Mouse (Mus musculus) large intestine, adult 2 months (tissue): Measurements from ENCODE around the gene Myadml2. TPM values are rescaled to one million over a fixed set of nuclear protein-coding genes. Genes with fewer than 3 reads are reported as not detected.

Experiments
- DNase-seq: peaks from one replicate; pipeline ENCODE4 v3.0.0-alpha.2; 2012; ENCODE audit warnings: low read depth, low spot score
- WGBS: fragments of 180-500 bp; shearing (Covaris S2); methylation state at CpG from one replicate; pipeline ENCODE4 v1.1.7; 2018; 5-methylcytosine and 5-hydroxymethylcytosine counted together
- polyA plus RNA-seq: library from polyadenylated mRNA; depleted of rRNA; stranded (reverse); fragments of >200 nt; gene quantifications from 2 replicates; pipeline ENCODE4 v1.2.3, GENCODE M21; 2012

Gene Myadml2
- polyA plus RNA-seq, 1 experiment: 0.56 TPM

DNA sequence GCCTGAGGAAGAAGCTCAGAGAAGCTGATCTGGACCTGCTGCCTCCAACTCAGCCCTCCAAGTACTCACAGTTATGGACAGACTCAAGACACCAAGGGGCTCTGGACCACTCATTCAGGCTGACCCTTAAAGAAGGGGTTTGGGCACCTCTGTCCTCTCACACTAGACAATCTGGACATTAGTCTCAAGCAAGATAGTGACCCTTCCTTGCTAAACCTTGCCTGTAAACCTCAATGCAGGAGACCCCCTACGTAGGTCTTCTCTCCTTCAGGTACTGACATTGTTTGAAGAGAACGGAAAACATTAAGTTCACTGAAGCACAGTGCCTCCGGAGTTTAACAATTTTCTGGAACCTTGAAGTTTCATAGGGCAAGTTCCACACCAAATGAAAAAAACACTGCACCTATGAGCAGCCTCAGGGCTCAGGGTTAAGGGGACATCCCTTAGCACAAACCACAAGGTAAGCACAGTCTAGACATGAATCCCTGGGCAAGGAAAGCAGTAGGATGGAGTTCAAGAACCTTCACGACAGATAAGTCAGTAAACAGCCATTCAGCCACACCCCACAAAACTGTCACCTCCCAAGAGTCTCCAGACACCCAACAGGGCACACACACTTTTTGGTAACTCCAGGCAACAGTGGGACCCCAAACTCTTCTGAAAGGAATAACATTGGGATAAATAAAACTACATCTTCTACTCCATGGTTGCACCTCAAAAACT lies 16.1 kb downstream of the Myadml2 start:
- DNase-seq: no peak
- WGBS: 27% methylated on average over 4 of the region's 4 CpGs

DNA sequence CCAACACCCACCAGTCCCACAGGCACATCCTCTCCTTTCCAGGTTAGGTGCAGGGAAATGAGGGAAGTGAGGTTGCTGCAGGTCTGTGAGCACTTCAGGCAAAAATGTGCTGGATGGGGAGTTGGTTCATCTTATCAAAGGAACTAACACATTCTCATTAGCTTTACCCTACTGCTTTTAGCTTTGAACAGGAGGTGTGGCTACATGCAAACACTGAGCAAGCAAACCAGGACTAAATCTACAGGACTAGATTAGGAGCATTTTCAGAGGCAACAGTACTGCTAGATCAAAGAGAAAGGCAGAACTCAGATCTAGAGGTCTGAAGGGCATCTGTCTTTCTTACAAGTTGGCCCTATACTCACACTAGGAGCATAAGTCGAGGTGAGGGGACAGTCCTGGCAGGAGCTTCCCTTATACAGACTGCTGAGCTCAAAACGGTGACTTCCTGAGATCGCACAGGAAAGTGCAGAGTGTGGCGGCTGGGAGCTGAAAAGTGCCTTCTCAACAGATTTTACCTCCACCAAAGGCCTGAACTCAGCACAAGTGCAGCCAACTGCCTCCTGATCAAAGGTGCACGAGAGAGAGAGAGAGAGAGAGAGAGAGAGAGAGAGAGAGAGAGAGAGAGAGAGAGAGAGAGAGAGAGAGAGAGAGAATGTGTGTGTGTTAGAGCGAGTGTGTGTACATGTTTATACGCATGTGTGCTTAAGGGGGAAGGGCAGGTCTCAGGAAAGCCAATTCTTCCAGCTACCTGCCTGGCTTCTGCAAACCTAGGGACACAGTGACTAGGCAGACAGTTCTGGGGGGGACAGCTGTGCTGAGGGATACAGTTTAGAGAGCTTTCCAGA lies 16.9 kb downstream of the Myadml2 start:
- DNase-seq: no peak
- 16% methylated on average over 7 of the region's 7 CpGs for WGBS

DNA sequence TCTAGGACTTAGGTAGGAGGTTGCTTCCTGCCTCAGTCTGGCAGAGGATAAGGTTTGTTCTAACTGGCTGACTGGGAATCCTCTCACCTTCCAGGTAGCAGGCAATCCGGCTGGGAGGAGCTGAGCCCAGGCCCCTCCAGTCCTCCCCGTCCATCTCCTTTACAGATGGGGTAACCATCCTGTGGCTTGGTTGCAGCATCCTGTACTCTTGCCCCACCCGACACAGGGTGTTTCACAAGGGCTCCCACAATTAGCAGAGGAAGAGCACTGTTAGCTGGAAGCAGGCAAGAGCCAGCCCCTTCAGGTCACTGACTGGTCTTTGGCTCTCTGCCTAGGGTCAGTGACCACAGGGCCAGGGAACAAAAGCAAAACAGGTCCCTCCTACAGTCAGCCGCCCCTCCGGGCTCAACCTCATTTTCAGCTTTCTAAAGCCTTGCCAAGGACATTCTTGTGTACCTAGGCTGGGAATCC lies 17.5 kb downstream of the Myadml2 start:
- DNase-seq: no peak
- 16% methylated on average over 5 of the region's 5 CpGs for WGBS

DNA sequence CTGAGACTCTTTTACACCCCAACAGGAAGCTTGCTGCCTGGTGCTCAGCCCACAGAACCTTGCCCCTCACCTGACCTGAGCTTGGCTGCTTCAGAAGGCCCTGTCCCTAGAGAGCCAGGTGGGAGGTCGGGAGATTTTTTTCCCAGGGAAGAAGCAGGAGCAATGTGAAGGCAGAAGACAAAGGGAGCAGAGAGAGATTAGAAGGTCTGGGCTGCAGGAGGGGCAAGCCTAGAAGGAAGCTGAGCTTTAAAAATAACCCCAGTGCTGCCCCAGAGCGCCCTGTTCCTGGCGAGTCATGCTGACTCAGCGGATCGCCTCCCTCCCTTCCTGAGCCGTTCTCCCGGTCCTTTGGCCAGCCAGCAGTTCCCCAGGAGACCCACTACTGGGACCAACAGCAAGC lies 18.0 kb downstream of the Myadml2 start:
- 15% methylated on average over 7 of the region's 7 CpGs for WGBS
- DNase-seq: no peak

DNA sequence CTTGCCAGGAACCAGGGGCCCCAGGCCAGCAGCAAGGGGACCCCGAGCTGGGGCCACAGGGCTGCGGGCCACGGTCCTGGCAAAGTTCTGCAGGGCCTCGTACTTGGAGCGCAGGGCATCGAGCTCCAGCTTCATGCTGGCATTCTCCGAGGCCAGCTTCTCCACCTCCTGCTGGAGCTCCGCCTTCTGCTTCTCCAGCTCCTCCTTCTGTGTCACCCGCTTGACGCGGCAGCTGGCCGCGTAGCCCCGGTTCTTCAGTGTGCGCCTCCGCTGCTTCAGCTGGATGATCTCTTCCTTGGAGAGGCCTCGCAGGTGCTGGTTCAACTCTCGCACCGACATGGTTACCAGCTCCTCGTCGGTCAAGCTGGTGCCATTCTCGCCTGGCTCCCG lies 18.6 kb downstream of the Myadml2 start:
- whole genome bisulfite sequencing: 68% methylated on average over 23 of the region's 23 CpGs
- no peak for DNase-seq

DNA sequence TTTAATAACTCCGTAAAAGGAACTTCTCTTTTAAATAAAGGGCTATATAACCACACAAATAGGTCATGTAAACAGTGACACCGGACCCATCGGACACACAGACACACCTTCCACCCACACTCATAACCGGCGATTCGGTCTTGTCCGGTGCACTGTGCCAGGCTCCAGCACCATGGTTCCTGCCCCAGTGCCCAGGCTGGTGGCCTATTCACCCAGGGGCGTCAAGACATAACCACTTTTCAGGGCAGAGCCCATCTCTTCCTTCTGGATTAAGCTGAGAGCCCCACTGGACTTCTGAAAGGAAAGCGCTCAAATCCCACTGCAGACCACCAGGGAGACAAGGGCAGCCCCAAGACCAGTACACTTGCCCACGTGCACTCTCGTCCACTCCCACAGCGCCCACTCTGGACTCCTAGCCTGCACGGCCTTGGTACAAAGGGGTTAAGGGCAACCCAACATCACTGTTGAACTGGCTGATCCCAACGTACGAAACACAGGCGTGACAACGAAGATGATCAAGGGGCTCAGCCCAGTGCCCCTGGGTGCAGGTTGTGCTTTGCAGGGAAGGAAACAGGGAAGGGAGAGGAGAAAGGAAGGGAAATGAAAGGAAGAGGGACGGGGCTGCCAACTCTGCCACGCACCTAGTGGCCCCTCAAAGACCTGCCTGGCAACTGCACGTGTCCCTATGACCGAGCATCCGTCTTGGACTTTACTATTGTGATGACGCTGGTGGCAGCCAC lies 19.2 kb downstream of the Myadml2 start:
- 83% methylated on average over 23 of the region's 23 CpGs for WGBS
- no peak for DNase-seq

DNA sequence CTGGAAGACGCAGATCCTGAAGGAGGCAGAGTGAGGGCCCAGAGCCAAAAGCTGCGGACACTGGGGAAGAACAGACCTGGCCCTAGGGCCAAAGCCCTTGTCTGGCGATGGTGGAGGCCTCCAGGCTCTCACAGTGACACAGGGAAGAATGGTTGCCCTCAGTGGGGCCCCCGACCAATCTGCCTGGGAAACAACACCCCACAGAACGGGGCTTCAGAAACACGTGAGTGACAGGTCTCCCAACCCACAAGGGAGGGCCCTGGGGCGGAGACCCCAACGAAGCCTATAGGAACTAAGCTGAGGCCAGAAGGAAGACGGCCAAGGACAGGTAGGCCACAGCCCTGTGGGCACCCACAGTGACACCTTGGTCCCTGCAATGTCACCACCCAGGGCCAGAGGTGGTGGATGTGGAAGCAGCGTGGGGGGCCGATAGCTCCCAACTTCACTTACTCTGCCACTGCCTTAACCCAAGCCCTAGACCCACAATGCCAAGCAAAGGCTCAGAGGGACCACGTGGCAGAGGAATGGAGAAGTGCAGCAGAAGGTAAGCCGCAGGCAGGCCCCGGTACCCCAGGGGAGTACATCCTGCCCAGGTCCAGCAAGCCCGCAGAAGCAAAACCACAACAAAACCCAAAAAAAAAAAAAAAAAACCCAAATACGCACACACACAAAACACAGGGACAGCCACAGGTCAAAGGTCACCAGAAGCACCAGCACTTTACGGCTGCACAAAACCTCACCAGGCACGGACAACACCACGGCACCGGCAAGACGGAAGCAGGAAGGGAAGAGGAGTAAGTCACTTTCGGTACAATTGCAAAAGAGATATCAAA lies 20.3 kb downstream of the Myadml2 start:
- 73% methylated on average over 22 of the region's 22 CpGs for WGBS
- no peak for DNase-seq

DNA sequence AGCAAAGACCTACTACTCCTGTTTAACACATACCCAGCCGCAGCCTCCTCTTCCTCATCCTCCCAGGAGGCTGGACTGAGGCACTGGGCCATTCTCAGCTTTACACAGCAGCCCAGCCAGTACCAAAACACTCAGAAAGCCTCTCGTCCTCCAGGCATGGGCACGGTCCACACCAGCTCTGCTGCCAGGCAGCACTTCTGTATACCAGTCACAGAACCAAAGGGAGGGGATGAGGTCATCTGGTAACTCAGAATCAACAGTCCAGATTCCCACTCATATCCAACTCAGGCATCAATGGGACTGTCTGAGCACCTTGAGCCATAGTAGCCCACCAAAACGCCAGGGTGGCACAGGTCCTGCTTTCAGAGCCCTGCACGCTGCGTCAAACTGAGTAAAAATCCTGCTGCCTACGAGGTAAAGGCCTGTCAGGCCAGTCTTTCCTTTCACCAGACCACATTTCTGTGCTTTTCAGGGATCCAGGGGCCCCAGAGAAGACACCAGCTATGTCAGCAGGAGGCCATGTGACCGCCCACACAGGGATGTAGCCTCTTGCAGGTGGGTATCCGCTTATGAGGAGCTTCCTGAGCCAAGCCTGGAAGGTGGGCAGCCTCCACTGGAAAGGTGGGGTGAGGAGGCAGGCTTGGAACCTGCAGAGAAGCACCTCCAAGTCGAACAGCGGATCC lies 21.0 kb downstream of the Myadml2 start:
- 88% methylated on average over 11 of the region's 11 CpGs for WGBS

DNA sequence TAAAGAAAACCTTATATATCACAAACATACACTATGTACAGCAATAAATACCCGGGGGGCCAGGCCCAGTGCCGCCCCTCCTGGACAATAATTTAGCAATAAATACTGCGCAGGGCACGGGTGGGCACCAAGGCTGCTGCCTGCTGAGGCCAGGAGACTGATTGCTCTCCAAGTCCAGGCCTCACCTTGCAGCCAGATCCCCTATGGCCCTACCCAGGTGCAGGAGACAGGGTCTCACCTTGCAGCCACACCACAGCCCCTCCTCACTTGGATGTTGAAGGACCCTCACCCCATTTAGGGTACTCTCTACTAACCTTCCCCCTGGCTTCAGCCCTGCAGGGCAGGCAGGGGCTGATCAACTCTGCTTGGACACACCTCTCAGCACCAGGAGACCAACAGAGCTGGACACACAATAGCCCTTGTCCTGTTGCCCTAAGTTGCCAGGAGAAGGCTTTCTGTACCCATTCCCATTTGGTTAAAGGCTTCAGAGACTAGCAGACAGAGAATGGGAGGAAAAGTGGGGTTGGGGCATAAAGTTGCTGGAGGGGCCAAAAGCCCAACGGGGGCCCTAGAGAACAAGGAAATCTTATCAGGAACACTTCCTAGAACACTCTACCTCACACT lies 22.7 kb downstream of the Myadml2 start, which contains the start of gene Sirt7:
TSS of gene Sirt7 (minus strand) at position 89 of the 624 bp plus-strand sequence.
- 8% methylated on average over 5 of the region's 5 CpGs for WGBS
- no peak for DNase-seq

More for the DNA sequence above, 21.0 kb downstream of the Myadml2 start:
- no peak for DNase-seq

DNA sequence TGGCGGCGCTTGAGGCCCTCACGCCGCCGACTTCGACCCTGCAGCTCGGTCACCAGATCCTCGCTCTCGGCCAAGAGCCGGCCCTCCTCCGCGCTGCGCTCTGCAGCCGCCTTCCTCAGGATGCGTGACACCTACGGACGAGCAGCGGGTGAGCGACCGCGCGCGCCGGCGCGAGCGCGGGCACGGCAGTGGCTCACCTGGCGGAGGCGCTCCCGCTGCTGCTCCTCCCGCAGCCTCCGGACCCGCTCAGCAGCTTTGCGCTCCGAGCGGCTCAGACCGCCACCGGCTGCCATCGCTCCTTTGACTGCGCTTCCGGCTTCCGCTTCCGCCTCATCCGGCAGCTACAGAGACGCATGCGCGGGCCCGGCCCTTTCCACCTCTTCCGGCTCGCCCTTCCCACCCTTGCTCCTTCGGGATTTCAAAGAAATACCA lies 23.3 kb downstream of the Myadml2 start:
- under 1% methylated on average over 53 of the region's 53 CpGs for WGBS
- DNase-seq: no peak

DNA sequence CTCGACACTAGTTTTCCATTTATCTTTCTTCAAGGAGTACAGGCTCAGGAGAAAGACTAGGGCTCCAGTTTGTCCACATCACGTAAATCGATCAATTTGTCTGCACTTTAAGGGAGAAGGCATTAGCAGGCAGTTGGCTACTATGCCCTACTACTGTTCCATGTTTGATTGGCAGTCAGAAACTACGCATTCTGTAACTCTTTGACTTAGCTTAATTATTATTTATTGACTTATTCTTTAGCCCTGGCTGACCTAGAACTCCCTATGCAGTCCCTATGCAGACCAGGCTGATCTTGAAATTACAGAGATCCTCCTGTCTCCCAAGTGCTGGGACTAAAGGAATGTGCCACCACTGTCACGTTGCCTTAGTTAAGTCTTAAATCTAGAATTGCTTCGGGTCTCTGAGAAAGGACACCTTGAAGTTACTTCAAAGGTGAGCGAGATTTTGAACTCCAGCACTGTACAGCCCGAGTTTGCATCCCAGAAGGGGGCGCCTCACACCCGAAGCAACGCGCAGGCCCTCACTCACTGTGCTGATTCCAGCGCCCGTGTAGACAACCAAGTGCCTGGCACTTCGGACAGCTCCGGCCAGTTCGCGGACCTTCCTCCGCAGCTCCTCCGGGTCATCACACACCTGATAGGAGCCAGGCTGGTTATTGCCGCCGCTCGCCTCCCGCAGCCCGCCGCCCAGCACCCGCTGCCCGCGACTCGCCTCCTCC lies 23.8 kb downstream of the Myadml2 start:
- no peak for DNase-seq
- 10% methylated on average over 30 of the region's 30 CpGs for WGBS

DNA sequence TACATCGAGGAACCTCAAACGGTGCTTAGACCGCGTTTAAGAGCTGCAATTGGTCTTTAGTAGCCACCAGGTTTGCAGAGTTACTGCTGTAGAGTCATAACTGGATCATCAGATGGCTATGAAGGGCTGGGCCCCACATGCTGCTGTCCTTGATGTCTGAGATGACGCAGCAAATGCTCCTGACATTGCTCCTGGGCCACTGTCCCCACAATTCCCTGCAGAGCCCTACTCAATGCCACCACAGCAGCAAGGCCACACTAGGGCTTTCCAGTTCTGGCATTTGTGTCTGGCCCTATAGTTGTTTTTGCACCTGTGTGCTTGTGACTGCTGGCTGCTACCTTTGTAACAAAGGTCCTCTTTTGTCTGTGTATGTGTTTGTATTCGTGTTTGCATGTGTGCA lies 25.2 kb downstream of the Myadml2 start:
- 86% methylated on average over 6 of the region's 6 CpGs for WGBS
- no peak for DNase-seq

DNA sequence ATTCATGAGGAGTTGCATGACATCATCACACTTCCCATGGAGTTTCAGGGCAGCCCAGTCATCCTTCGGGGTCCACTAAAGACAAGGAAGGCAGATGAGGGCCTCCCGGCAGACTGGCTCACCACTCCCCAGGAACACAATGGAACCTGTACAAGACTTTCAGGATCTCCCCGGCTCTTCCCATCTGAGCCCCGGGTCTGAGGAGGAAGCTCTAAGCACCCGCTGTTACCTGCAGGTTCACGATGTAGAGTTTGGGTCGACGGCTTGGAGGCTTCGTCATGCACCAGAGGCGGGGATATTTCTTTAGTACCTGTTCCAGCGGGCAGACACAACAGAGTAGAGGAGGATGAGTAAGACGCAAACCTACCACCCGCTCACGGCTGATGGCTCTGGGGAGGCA lies 27.8 kb downstream of the Myadml2 start:
- WGBS: 95% methylated on average over 14 of the region's 14 CpGs
- DNase-seq: no peak

DNA sequence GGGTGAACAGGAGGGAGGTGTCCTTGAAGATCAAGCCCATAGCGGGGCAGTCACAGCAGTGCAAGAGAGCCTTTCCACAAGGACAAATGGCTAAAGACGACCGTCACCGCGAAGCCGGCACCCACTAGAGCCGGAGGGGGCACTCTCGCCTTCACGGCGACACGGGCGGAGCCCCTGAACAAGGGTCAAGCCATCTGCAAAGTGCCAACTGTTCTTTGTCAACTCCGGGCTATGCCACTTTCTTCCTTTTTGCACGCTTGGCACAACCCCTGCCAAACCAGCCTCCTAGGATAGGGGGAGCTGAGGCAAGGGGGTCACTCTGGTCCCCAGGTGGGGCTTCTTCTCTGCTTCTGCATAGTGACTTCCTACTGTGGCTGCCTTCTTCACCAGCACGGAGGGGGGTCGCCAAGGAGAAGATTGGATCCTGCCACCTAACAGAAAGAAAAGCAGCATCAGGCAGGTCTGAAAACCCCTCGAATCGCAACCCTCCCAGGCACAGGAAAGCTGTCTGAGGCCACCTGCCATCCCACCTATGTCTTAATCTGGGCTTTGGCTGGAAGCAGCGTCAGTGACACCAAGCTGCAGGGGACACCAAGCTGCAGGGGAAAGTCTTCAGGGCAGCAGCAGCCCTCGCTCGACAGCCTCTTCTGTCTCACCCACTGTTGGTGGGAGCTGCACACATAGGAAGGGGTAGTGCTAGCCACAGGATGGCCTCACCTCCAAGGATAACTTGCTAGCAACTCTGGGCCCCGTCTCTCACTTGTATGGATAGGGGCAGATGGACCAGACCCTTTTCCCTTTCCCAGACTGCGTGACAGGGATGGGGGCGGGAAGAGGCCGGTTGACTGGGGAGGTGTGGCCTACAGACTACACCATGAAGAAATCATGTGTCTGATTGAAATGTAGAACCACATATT lies 29.1 kb downstream of the Myadml2 start:
- 88% methylated on average over 25 of the region's 25 CpGs for WGBS
- DNase-seq: no peak

DNA sequence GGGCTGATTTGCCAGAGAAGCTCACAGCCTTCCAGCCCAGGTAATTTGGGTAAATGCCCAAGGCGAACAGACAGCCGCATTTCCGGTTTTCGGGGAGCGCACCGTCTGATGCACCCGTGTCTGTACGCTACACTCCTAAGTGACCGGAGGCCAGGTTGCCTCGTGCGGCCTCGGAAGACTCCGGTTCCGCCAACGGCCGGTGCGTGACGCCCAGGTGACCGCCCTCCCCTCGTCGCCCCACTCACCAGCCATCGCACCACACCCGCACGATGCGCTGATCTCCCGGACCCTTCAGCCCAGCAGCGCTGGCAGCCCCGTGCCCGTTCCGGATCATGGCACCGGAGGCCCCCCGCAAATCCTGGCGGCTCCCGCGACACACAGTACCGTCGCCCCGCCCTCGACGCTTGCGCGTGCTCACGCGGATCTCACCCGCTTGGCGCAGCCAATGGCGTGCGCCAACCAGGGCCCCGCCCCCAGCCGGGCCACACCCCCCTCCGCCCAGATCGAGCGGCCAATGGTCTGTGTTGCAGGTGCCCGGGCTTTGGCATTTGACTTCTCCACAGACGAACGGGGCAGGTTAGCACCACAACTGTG lies 30.3 kb downstream of the Myadml2 start, which contains the start of gene Pcyt2:
TSS of gene Pcyt2 (minus strand) at position 418 of the 594 bp plus-strand sequence.
- WGBS: under 1% methylated on average over 56 of the region's 56 CpGs
- DNase-seq: no peak

DNA sequence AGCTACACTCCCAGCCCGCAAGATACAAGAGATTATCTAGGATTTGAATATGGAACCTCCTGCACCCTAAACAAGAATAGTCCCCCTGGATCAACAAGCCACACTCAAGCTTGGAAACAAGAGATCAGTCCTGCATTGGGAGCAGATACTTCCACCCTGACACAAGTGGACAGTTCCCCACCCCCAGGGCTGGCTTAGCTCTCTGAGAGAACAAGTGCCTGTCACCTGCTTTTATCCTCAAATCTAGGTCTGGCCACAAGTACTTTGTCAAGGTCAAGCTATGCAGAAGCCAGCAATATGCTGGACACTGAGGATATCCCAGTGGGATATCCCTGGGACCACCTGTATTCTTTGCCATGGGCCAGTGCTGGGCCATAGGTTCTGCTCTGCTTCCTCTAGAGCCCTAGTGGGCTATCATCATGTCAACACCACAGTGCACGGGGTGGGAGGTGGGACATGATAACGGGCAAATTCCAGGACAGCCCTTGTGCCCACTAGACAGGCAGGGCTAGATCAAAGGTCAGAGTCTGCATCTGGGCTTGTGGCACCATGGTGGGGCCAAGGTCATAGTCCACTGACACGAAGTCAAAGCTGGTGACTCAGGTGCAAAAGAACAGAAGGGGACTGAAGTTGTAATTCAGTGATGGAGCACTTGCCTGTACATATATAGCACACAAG lies 31.2 kb downstream of the Myadml2 start:
- DNase-seq: no peak
- WGBS: 35% methylated on average over 4 of the region's 4 CpGs
